Mouse (Mus musculus) heart, embryonic 16.5 days (tissue): ENCODE data around the gene Ndufa11. TPM values are rescaled to one million over a fixed set of nuclear protein-coding genes. Genes with fewer than 3 reads are reported as not detected.

Source experiments
- ATAC-seq: fragments of 200-750 bp; cut with Nextera tagmentation; replicated peaks from 2 replicates; pipeline ENCODE4 v1.8.0; 2017; ENCODE audit warnings: moderate number of reproducible peaks; ENCODE audit not compliant: insufficient read depth, low FRiP score; ENCODE audit errors: extremely low read depth
- H3K27ac ChIP-seq: fragments of 300-500 bp; sonication (generic); 2 replicates; pipeline ENCODE4 v1.5.1; 2014; ENCODE audit warnings: mild to moderate bottlenecking, low read length, control low read depth, moderate library complexity
- H3K27me3 ChIP-seq: fragments of 300-500 bp; sonication (generic); 2 replicates; pipeline ENCODE4 v1.6.1; 2014; ENCODE audit warnings: low read length, mixed read lengths; ENCODE audit not compliant: control insufficient read depth, insufficient read depth
- H3K36me3 ChIP-seq: fragments of 300-500 bp; sonication (generic); 2 replicates; pipeline ENCODE4 v1.6.1; 2014; ENCODE audit not compliant: control insufficient read depth, insufficient read depth
- H3K4me1 ChIP-seq: fragments of 300-500 bp; sonication (generic); 2 replicates; pipeline ENCODE4 v1.6.1; 2014; ENCODE audit warnings: low read length, mixed read lengths; ENCODE audit not compliant: control insufficient read depth, insufficient read depth
- H3K4me2 ChIP-seq: fragments of 300-500 bp; sonication (generic); 2 replicates; pipeline ENCODE4 v1.6.1; 2014; ENCODE audit warnings: low read depth, mild to moderate bottlenecking, control low read depth, low read length
- H3K4me3 ChIP-seq: fragments of 300-500 bp; sonication (generic); 2 replicates; pipeline ENCODE4 v1.5.1; 2014; ENCODE audit warnings: mild to moderate bottlenecking, control low read depth, low read length
- H3K9ac ChIP-seq: fragments of 300-500 bp; sonication (generic); 2 replicates; pipeline ENCODE4 v1.6.1; 2014; ENCODE audit warnings: low read length, control low read depth
- H3K9me3 ChIP-seq: fragments of 300-500 bp; sonication (generic); replicated peaks from 2 replicates; pipeline ENCODE4 v1.6.1; 2016; ENCODE audit warnings: low read length; ENCODE audit not compliant: control insufficient read depth
- WGBS: fragments of 180-500 bp; shearing (Covaris S2); extraction: QIAGEN DNeasy Blood & Tissue Kit; methylation state at CpG from one replicate; pipeline ENCODE4 v1.1.7; 2014; 5-methylcytosine and 5-hydroxymethylcytosine counted together
- polyA plus RNA-seq: library from polyadenylated mRNA; unstranded; fragments of >200 nt; fragmentation: Nextera tagmentation; extraction: Ambion mirVana; gene quantifications from 2 replicates; pipeline ENCODE4 v1.2.1, GENCODE M21; 2015

Ndufa11 gene
- 1,043 and 1,129 TPM in 2 replicates for polyA plus RNA-seq

- under 1% methylated on average over 59 of the region's 59 CpGs for WGBS
- H3K9ac ChIP-seq, result peak within 1 kb of the TSS; percentile 96
- no peaks in the 10 kb centered on the region for H3K9me3 ChIP-seq
- H3K27ac ChIP-seq, result peak within 1 kb of the TSS; percentile 85
- peaks cover 22% of the 10 kb centered on the region for H3K4me1 ChIP-seq
- H3K27me3 ChIP-seq, result no peaks in the 10 kb centered on the region
- H3K4me2 ChIP-seq, result peak within 1 kb of the TSS; percentile 79
- H3K36me3 ChIP-seq, result peaks cover 14% of the 10 kb centered on the region
- ATAC-seq, result peak; percentile 73
- H3K4me3 ChIP-seq, result peak within 1 kb of the TSS; percentile 87
These were observed at the start of gene Ndufa11, which contains the start of gene Vmac for GRCm38 (mm10) chr17:56717363-56718058. Gene Ndufa11, plus strand, starts transcription at chr17:56717767. Gene Vmac, minus strand, starts transcription at chr17:56718022.

- no peak for ATAC-seq
- peak overlapping the region; percentile 72 for H3K9ac ChIP-seq
- no peak overlapping the region for H3K27ac ChIP-seq
- WGBS, result 2% methylated on average over 31 of the region's 31 CpGs
- peaks cover 3% of the 10 kb centered on the region for H3K4me1 ChIP-seq
- peak overlapping the region; percentile 56 for H3K4me3 ChIP-seq
- peaks cover 3% of the 10 kb centered on the region; the same call in 1 of the 2 replicates for H3K27me3 ChIP-seq
- peak overlapping the region; percentile 96 for H3K4me2 ChIP-seq
- H3K9me3 ChIP-seq, result no peaks in the 10 kb centered on the region
- no peaks in the 10 kb centered on the region for H3K36me3 ChIP-seq
These were observed 49.0 kb upstream of the Ndufa11 start for GRCm38 (mm10) chr17:56668384-56669144.

- H3K27me3 ChIP-seq, result peaks cover 3% of the 10 kb centered on the region; the same call in 1 of the 2 replicates
- H3K4me1 ChIP-seq, result peaks cover 11% of the 10 kb centered on the region
- no peak overlapping the region for H3K9ac ChIP-seq
- 80% methylated on average over 8 of the region's 8 CpGs for WGBS
- ATAC-seq, result no peak
- no peak overlapping the region for H3K4me2 ChIP-seq
- no peak overlapping the region for H3K27ac ChIP-seq
- no peaks in the 10 kb centered on the region for H3K9me3 ChIP-seq
- no peak overlapping the region for H3K4me3 ChIP-seq
- H3K36me3 ChIP-seq, result no peaks in the 10 kb centered on the region
These were observed 47.8 kb upstream of the Ndufa11 start for GRCm38 (mm10) chr17:56669766-56670165.

GRCm38 (mm10) chr17:56672941-56673646, 44.5 kb upstream of the Ndufa11 start, which contains the start of gene Ranbp3:
Gene Ranbp3, plus strand, starts transcription at chr17:56673294.
- WGBS, result 0% methylated on average over 63 of the region's 66 CpGs

GRCm38 (mm10) chr17:56673647-56674416, 43.7 kb upstream of the Ndufa11 start:
- WGBS, result 1% methylated on average over 36 of the region's 37 CpGs
- peak overlapping the region; percentile 79 for H3K4me2 ChIP-seq
- peak; percentile 10 for ATAC-seq

More at GRCm38 (mm10) chr17:56672941-56673646, 44.5 kb upstream of the Ndufa11 start, which contains the start of gene Ranbp3:
- Histone ChIP-seq H3K9me3 (no peaks in the 10 kb centered on the region), H3K4me3 (peak within 1 kb of the TSS; percentile 66), H3K36me3 (peaks cover 7% of the 10 kb centered on the region; the same call in 1 of the 2 replicates), H3K9ac (peak within 1 kb of the TSS; percentile 88), H3K27me3 (no peaks in the 10 kb centered on the region), H3K27ac (peak within 1 kb of the TSS; percentile 95), H3K4me2 (peak within 1 kb of the TSS; percentile 83), H3K4me1 (peaks cover 14% of the 10 kb centered on the region)
- ATAC-seq, result peak; percentile 94

GRCm38 (mm10) chr17:56681791-56682190, 35.8 kb upstream of the Ndufa11 start:
- 68% methylated on average over 4 of the region's 4 CpGs for WGBS
- no peak for ATAC-seq
- Histone ChIP-seq H3K4me1 (peaks cover 19% of the 10 kb centered on the region), H3K27ac (no peak overlapping the region), H3K36me3 (peaks cover 15% of the 10 kb centered on the region), H3K9me3 (no peaks in the 10 kb centered on the region), H3K4me2 (no peak overlapping the region), H3K9ac (no peak overlapping the region), H3K27me3 (no peaks in the 10 kb centered on the region), H3K4me3 (no peak overlapping the region)

More at GRCm38 (mm10) chr17:56673647-56674416, 43.7 kb upstream of the Ndufa11 start:
- no peaks in the 10 kb centered on the region for H3K9me3 ChIP-seq
- H3K4me3 ChIP-seq, result peak overlapping the region; percentile 66
- peak overlapping the region; percentile 88 for H3K9ac ChIP-seq
- peaks cover 11% of the 10 kb centered on the region for H3K4me1 ChIP-seq
- H3K36me3 ChIP-seq, result peaks cover 7% of the 10 kb centered on the region; the same call in 1 of the 2 replicates
- H3K27ac ChIP-seq, result peak overlapping the region; percentile 80
- H3K27me3 ChIP-seq, result no peaks in the 10 kb centered on the region

GRCm38 (mm10) chr17:56682880-56683279, 34.7 kb upstream of the Ndufa11 start:
- Histone ChIP-seq H3K4me1 (peaks cover 18% of the 10 kb centered on the region), H3K27ac (no peak overlapping the region), H3K9me3 (no peaks in the 10 kb centered on the region), H3K27me3 (no peaks in the 10 kb centered on the region), H3K36me3 (peaks cover 13% of the 10 kb centered on the region), H3K9ac (no peak overlapping the region), H3K4me3 (no peak overlapping the region), H3K4me2 (no peak overlapping the region)
- no peak for ATAC-seq
- 23% methylated on average over 3 of the region's 3 CpGs for whole genome bisulfite sequencing

- Histone ChIP-seq H3K4me1 (peaks cover 20% of the 10 kb centered on the region), H3K27ac (no peak overlapping the region), H3K4me2 (no peak overlapping the region), H3K9ac (no peak overlapping the region), H3K4me3 (no peak overlapping the region), H3K9me3 (no peaks in the 10 kb centered on the region), H3K27me3 (no peaks in the 10 kb centered on the region), H3K36me3 (peaks cover 13% of the 10 kb centered on the region)
- 84% methylated on average over 5 of the region's 5 CpGs for WGBS
- ATAC-seq, result no peak
These were observed 33.9 kb upstream of the Ndufa11 start for GRCm38 (mm10) chr17:56683546-56684140.
